Mouse (Mus musculus) monocyte, adult 2 months (primary cell): ENCODE measurements around the gene Gen1.

Experiments
- DNase-seq, 2 experiments: peaks; one replicate each; pipeline ENCODE4 v3.0.0; 2022; ENCODE audit warnings: low spot score in 2 of 2, low read depth in 1 of 2

The Gen1 gene

DNA sequence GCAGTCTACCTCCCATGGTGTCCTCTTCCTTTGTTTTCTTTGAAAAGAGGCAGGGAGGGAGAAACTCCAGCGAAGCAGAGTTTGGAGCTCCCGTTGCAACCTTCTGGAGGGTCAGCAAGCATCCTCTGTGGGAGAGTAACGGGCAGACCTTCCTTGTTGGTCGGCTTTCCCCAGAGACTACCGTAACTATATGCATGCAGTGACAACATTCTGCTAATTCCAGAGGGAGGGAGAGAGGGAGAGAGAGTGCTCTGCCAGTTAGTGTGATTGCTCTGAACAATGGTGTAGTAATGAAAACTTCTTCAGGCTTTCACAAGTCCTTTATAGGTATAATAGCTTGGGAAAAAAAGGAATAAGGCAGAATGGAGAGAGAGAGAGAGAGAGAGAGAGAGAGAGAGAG, 40.9 kb downstream of the Gen1 start:
- no peak for DNase-seq

DNA sequence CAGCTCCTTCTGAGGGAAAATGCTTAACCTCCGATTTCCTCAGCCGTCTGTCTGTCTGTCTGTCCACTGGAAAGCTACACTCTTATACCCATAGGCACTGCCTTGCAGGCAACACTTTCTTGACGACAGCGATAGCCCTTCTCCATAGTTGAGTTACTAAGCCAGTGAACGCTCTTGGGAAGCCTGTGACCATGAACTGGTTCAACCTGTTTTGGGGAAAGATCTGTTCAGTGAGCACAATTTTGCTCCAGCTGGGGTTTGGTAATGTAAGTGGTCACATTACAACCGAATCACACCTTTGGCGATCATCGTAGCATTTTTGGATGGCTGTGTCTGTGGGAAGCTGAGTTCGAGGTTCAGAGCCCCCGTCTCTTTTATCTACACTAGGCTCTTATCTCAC, 42.5 kb downstream of the Gen1 start:
- DNase-seq: no peak

DNA sequence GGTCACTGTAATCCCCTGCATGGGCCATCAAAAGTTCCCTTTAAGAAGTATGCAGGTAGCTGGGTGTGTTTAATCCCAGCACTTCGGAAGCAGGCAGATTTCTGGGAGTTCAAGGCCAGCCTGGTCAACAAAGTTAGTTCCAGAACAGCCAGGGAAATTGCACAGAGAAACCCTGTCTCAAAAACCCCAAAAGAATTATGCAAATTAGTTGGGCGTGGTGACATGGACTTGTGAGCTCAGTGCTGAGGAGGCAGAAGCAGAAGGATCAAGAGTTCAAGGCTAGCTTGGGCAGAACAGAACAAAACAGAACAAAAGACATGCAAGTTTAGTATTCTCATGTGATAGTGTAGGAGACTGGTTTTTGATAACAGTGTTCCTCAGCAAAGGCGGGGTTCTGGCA, 43.0 kb downstream of the Gen1 start:
- no peak for DNase-seq

DNA sequence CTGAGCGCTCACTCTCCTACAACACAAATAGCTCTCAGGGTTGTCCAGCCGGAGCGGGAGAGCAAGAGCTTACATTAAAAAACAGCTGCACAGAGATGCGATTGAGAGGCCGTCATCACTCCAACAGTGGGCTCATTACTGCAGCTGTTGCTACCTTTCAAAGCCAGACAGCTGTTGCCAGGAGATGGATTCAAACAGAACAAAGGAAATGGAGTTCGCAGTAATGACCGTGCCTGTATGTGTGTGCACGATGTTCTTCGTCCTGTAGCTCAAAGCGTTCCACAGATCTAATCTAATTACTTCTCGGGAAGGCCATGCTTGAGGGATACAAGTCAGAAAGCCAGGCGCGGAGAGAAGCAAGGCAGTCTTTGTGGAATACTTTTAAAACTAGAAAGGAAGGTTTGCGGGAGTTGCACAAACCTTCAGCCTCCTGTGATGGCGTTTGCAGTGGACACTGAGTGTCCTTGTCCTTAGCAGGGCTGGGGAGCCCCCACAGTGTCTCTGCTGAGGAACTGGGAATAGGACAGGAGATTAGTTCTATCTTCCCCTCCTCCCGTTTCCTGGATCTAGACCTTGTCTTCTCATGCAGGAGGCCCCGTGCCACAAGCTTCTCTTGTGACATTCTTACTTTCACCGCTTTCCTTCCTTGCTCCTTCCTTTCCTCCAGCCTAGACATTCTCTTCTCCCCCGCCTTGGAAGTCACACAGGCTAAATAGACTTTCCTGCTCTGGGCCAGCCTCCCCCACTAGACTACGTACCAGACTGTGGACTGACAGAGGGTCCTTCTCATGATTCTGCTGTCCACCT, 43.9 kb downstream of the Gen1 start:
- DNase-seq: no peak

DNA sequence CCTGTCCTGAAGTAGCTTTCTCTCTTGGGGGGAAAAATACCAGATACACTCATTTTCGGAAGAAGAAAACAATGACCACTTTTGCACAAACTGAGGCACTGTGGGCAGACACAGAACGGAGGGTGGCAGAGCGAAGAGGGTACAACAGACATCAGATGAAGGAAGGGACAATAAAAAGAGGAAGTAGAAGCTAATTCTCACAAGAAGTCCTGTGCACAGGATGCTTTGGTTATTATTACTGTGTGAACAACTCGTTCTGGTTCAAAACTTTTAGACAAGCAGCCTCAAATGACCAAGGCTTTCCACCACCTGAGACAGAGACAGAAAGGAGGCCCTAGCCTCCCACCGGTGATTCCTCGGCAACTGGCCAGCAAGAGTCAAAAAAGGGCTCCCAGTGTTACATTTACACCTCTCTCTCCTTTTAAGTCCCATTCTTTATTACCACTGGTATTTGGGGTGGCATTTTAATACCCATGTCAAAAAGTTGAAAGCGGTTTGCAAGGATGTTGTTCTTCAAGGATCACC, 47.8 kb downstream of the Gen1 start:
- DNase-seq: no peak

DNA sequence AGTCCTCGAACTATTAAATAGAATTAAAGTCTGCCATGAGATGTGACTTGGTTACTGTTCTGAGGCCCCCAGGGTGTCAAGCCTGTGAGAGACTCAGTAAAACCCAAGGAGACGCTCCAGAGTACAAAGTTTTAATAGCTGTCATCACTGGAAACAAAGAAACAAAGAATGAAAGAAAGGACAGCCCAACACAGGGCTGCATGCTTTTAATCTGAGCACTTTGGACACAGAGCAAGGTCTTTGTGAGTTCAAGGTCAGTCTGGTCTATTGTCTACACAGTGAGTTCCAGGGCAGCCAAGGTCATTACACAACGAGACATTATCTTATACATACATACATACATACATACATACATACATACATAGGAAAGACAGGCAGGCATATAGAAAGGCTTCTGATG, 49.1 kb downstream of the Gen1 start:
- no peak for DNase-seq

DNA sequence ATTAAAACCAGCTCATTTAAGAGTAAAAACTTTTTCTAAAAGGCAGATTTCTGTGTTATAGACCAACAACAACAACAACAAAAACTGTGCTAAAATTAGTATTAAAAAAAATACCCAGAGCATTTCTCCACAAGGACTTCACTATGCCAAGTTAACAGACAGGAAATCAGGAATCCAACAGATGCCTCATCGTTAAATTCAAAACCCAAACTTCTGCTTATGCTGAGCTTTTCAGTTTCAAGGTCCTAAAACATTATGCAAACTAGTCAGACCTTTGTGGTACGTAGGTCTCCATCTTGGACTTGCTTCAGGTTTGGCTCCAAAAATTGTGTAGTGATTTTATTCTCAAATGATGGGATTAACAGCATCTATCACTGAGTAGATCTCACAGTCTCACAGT, 50.0 kb downstream of the Gen1 start:
- DNase-seq: no peak

DNA sequence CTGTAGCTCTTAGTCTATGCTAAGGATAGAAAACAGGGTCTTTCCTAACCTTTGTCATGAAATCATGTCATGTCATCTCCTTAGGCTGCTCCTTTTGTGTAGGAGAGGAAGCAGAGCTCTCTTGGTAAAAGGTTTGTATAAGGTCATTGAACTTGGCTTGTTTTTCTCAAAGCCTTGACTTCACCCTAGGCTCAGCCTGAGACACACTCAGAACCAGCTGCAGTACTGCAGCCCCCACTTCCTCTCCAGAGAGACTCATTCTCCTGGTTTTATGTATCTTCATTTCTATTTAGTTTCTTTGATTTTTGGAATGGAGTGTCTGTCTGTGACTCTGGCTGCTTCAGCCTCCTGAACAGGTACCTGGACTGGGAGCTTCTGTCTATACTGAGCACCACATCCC, 50.8 kb downstream of the Gen1 start:
- no peak for DNase-seq

DNA sequence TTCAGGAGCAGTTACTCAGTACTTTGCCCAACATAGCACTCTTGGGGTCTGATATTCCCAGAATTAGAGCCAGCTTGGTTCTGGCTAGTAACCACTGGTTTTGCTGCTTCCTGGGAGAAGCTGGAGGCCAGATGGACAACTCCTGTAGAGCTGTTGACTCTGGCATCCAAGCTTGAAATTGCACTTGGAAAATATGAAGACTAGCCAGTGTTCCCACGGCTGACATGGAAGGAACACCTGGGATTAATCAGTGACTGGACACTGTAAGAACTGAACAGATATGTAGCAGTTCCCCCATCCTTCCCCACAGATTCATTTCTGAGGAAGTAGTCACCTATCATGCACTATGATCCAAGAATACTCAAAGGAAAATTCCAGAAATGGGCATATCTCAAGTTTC, 52.7 kb downstream of the Gen1 start:
- DNase-seq: no peak

DNA sequence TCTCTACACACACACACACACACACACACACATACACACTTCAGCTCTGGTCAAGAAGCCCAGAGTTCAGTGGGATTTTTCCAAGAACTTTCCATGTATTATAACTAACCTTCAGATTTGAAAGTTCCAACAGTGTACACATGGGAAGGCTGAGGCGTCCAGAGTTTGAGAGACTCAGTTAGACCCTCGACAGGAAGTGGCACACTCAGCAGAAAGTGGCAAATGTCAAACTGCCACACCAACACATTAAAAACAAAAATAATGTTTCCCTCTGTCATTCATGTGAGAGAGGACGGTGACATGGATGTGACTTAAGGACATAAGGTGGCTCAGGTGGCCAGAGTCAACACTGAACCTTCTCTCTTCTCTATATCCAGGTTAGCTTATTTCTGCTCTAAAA, 55.2 kb downstream of the Gen1 start:
- DNase-seq: no peak

DNA sequence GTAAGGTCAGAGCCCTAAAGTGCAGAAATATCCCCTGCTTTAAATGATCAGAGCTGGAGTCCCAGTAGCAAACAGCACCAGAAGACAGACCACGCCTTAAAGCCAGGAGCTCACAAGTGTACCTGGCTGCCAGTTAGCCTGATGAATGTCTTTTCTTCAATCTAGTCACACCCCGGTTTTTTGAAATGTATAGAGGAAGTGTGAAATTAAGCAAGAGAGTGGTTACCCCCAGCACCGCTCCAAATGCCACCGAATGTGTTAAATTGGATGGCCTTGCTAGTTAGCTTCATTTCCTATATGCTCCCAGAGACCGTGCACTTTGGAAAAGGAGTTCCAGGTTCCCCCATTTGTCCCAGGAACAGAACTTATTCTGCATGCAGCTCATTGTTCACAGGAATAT, 56.0 kb downstream of the Gen1 start:
- DNase-seq: no peak

DNA sequence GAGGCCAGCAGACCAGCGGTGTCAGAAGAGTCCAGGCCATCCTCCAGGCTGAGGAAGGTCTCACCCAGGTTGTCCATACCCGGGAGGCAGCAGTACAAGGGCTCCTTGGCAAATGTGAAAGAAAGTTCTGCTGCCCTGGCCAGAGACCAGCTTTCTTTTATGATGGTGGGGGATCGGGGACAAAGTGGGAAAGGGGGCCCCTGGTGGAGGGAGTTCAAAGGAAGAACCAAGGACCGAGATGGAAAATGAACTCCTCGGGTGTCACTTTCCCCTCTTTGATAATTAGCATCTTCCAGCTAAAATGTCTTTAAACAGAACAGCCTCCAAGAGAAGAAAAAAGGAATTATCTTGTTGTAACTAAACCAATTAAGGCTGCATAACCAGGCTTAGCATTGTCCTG, 56.7 kb downstream of the Gen1 start, which contains the start of gene Msgn1:
TSS of gene Msgn1 (minus strand) at position 101 of the 400 bp plus-strand sequence.
- DNase-seq: no peak

DNA sequence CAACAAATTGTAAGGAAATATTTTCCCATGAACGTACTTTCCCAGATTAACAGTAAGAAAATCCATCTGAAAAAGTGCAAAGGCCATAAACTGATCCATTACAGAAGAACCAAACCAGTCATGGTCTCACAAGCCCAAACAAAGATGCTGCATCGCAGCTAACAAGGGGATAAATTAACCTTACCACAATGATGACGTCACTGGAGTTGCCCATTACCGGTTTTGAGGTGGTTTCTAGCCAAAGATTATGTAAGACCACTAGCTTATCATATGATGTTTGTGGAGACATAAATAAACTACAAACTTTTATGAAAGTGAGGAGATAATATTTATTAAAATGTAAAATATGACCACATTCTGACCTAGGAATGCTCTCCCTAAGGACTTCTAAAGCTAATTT, 59.3 kb downstream of the Gen1 start:
- no peak for DNase-seq

DNA sequence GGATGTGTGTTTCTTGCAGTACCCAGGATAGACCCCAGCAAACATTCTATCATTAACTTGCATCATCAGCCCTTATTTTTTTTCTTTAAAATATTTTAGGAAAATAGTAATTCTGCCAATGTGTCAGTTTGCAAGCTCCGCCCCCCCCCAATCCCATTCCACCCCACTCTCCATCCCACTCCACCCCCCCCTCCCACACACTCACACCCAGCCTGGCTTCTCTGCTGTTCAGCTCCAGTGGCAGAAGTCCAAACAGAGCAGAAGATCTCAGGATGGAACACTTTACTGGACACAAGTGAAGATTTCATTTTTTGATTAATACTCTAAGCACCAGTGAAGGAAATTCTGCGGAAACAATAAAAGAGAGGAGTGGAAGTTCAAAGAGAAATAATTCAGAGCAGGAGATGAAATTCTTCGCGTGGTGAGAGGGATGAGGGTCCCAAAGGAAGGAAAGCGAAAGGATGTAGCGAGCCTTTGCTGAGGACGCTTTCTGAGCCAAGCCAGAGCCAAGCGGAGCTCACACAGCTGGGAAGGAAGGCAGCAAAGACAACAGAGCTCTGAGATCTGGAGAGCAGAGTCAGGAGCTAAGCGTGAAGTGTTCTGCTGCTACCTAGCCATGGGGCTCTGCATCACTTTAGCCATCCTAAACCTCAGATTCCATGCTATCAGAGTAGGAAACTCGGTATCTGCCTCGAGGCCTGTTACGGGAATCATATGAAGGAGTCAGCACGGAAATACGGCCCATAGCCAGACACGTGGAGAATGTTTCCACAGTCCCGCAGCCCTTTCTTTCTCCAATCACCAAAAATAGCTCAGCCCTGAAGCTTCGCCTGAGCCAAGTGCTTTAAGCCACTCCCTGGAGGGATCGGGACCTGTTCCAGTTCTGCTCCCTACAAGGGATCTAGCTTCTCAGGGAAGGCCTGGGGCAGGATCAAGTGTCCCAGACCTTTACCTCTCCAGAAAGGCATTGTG, 61.6 kb downstream of the Gen1 start:
- no peak for DNase-seq

DNA sequence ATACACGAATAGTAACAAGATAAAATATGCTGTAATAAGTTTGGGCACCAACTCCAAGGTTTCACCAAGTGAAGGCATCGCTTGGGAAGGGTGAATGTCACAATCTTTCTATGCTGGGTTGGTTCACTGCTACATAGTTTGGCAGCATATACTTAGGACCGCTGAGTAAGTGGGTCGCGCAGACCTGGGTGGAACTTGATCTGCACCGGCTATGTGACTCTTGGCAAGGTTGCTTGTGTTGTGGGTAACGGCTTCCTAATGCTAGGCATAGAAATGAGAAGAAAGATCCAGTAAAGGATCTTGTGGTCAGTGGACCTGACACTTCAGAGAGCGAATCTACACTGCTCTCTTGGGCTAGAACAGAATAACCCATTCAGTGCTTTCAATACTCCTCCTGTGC, 63.1 kb downstream of the Gen1 start:
- no peak for DNase-seq

DNA sequence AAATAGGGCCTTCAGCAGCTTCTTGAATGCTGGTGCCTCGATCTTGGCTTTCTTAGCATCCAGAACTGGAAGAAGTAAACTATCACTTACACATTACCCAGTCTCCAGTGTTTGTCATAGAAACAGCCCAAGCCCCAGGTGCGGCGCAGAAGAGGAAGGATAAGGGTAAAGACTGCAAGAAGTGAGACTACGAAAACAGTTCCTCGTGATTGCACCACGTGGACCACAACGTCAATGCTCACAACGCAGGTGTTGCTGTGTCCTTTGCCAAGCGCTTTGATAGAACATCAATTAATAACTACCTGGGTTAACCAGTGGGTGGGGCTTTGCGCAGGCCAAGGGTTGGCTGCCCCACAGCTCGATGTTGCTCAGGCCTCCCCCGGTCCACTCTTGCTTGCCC, 64.9 kb downstream of the Gen1 start:
- DNase-seq: no peak

DNA sequence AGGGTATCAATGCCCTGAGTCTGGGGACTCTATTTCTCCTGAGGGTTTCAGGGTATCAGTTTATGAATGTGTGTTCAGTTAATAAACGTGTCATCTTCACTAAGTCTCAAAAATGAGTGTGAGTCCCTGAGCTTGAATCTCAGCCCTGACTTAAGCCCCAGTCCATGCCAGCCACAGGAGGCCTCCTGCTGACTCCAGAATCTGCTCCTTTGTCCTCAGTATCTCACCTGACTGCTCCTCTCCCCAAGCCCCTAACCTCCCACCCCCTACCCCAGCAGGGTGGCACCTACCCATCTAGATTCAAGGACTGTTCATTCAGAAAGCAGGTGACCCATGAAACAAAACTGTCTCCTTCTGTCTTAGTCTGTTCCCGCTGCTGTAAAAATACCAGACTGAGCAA, 67.0 kb downstream of the Gen1 start:
- DNase-seq: no peak

DNA sequence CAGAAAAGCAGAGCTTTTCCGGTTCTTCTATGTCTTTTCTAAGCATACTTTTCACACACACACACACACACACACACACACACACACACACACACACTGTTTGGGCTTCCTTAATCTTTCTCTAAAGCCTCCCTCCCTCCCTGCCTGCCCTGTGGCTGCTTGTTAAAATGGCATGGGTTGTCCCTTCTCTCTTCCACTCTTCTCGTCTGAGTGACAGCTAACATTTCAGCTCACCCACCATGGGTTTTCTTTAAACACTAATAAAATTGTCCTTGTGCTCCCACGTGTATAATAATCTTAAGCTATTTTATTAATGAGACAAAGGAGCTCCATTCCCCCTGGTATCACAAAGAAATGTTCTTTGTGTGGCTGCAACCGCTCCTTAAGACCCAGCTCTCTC, 67.6 kb downstream of the Gen1 start:
- no peak for DNase-seq

DNA sequence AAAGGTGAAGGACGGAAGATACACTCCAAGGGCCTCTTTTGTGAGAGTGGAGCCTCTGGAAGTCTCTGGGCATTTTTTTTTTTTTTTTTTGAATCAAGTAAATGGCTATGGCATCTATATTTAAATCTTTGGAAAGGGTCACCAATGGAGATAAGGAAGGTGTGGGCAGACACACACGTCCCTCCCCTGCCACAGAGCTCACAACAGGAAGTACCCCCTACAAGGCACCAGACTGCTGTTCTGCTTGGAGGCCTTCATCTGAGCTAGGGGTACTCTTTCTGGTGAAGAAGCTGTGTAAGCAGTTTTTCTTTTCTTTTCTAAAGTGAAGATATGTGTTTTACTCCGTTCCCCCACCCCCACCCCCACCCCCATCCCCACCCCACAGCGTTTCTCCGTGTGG, 68.8 kb downstream of the Gen1 start:
- DNase-seq: no peak

DNA sequence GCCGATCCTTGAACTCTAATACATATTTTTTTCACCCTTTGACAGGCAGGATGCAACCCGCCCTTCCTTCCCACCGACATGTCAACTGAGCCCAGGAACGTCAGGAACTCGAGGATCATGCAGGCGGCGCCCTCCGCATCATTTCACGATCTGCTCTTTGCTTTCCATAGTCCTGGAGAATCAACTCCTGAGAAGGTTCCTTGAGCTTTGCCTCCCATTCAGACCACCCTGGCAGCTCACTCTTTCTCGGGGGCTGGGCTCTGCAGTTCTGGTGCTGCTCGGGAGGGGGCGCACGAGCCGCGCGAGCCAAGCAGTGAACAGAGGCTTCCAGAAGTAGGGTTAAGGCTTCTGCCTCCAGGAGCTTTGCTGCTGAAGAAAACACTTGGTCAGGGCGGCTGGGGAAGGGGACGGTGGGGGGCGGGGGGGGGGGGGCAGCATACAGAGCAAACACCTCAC, 69.4 kb downstream of the Gen1 start:
- peak in 1 of 2 experiments; percentile 61 for DNase-seq

DNA sequence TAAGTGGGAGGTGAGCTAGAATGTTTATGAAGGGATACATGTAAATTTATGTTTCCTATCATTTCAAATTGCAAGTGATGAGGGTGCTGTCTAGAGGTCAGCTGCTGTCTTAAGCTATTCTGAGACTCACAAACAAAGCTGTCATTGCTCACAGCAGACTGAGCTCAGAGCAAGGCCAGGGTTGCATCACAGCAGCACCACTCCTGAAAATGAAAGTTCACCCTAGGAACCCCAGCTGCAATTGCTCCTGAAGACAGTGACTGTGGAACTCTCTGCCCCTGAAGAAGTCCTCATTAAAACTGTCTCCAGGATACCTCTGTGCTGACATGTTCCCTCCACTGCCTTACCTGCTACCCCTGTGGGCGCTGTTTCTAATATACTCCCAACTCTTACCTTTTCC, 70.6 kb downstream of the Gen1 start:
- DNase-seq: no peak
